Mouse (Mus musculus) kidney, postnatal 0 days (tissue): ENCODE measurements around the gene Trpm3. TPM values are rescaled to one million over a fixed set of nuclear protein-coding genes. Genes with fewer than 3 reads are reported as not detected.

Experiments
- ATAC-seq: fragments of 200-750 bp; cut with Nextera tagmentation; replicated peaks from 2 replicates; pipeline ENCODE4 v1.8.0; 2017; ENCODE audit warnings: low read depth, moderate number of reproducible peaks, moderate TSS enrichment, moderate library complexity; ENCODE audit not compliant: low FRiP score
- DNase-seq: peaks from one replicate; pipeline ENCODE4 v3.0.0-alpha.2; 2016; ENCODE audit warnings: low spot score
- H3K27ac ChIP-seq: fragments of 300-500 bp; sonication (generic); 2 replicates; pipeline ENCODE4 v1.5.1; 2014; ENCODE audit warnings: mild to moderate bottlenecking
- H3K27me3 ChIP-seq: fragments of 300-500 bp; sonication (generic); 2 replicates; pipeline ENCODE4 v1.6.1; 2014; ENCODE audit warnings: low read length, mixed read lengths; ENCODE audit not compliant: insufficient read depth
- H3K36me3 ChIP-seq: fragments of 300-500 bp; sonication (generic); 2 replicates; pipeline ENCODE4 v1.6.1; 2014; ENCODE audit warnings: low read length, mixed read lengths; ENCODE audit not compliant: insufficient read depth
- H3K4me1 ChIP-seq: fragments of 300-500 bp; sonication (generic); replicated peaks from 2 replicates; pipeline ENCODE4 v1.6.1; 2014; ENCODE audit warnings: antibody characterized with exemption, low read length, mixed read lengths; ENCODE audit not compliant: insufficient read depth
- H3K4me2 ChIP-seq: fragments of 300-500 bp; sonication (generic); 2 replicates; pipeline ENCODE4 v1.6.1; 2014; ENCODE audit warnings: mild to moderate bottlenecking, low read length, moderate library complexity, mixed read lengths
- H3K4me3 ChIP-seq: fragments of 300-500 bp; sonication (generic); replicated peaks from 2 replicates; pipeline ENCODE4 v1.5.1; 2014; ENCODE audit warnings: low read depth, low read length
- H3K9ac ChIP-seq: fragments of 300-500 bp; sonication (generic); 2 replicates; pipeline ENCODE4 v1.6.1; 2014; ENCODE audit warnings: low read depth, low read length
- H3K9me3 ChIP-seq: fragments of 300-500 bp; sonication (generic); replicated peaks from 2 replicates; pipeline ENCODE4 v1.6.1; 2016; ENCODE audit warnings: low read length, inconsistent platforms, mixed read lengths
- CTCF ChIP-seq: IDR thresholded peaks from 2 replicates; pipeline ENCODE4 v1.5.1; 2016; ENCODE audit warnings: antibody characterized with exemption, low read depth, mild to moderate bottlenecking, moderate library complexity
- WGBS: fragments of 180-500 bp; shearing (Covaris S2); extraction: QIAGEN DNeasy Blood & Tissue Kit; methylation state at CpG from one replicate; pipeline ENCODE4 v1.1.7; 2014; 5-methylcytosine and 5-hydroxymethylcytosine counted together
- polyA plus RNA-seq: library from polyadenylated mRNA; unstranded; fragments of >200 nt; fragmentation: Nextera tagmentation; extraction: Ambion mirVana; gene quantifications from 2 replicates; pipeline ENCODE4 v1.2.1, GENCODE M21; 2015

Trpm3 gene
- polyA plus RNA-seq, 1 experiment from 2014 or later = 2.1 TPM

DNA sequence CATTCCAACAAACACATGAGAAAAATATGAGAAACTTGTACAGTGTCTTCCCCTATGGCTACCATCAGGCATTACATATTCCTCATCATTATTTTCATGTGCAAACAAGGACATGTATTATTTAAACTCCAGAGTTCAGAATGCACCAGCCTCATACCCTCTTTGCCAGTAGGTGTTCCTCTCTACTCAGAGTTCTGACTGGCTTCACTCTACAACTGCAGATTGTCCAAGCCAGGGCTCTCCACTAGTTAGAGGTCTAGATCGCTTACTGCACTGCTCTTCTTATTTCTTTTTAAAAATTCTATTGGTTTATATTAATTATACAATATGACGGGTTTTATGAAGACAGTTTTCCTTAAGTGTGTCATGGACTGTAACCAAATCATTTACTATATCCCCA is 498.9 kb downstream of the Trpm3 start:
- Histone ChIP-seq H3K4me2 (no peak overlapping the region), H3K4me3 (no peak overlapping the region), H3K27ac (no peak overlapping the region), H3K9ac (no peak overlapping the region), H3K27me3 (no peaks in the 10 kb centered on the region), H3K9me3 (no peaks in the 10 kb centered on the region), H3K4me1 (no peaks in the 10 kb centered on the region), H3K36me3 (no peaks in the 10 kb centered on the region)
- ATAC-seq = no peak
- 85% methylated on average over 2 of the region's 2 CpGs for WGBS
- TF ChIP-seq CTCF = peak; percentile 22; the same call in 1 of the 2 replicates
- no peak for DNase-seq

DNA sequence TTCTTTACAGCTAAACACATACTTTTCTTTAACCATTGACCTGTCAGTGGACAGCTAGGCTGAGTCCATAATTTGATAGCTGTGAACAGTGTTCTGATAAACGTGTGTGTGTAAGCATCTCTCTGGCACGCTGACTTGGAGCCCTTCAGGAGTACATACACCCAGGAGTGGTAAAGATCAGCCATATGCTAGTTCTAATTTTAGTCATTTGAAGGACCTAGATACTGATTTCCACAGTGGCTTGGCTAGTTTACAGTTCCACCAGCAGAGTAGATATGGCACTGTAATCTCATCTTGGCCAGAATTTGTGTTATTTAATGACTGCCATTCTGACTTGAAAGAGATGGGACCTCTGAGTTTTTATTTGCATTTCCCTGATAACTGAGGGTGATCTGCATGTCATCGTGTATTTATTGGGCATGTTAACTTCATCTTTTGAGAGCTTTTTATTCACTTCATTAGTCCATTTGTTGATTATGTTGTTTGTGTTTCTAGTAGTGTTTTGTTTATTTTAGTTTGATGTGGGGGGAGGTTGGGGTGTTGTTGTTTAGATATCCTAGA is 499.6 kb downstream of the Trpm3 start:
- no peak for ATAC-seq
- no peaks in the 10 kb centered on the region for H3K4me1 ChIP-seq
- no peak overlapping the region for H3K27ac ChIP-seq
- H3K4me3 ChIP-seq = no peak overlapping the region
- no peak overlapping the region for H3K4me2 ChIP-seq
- H3K9me3 ChIP-seq = no peaks in the 10 kb centered on the region
- WGBS = 72% methylated on average over 3 of the region's 3 CpGs
- DNase-seq = no peak
- H3K9ac ChIP-seq = no peak overlapping the region
- H3K27me3 ChIP-seq = no peaks in the 10 kb centered on the region
- TF ChIP-seq CTCF = no peak
- H3K36me3 ChIP-seq = no peaks in the 10 kb centered on the region

DNA sequence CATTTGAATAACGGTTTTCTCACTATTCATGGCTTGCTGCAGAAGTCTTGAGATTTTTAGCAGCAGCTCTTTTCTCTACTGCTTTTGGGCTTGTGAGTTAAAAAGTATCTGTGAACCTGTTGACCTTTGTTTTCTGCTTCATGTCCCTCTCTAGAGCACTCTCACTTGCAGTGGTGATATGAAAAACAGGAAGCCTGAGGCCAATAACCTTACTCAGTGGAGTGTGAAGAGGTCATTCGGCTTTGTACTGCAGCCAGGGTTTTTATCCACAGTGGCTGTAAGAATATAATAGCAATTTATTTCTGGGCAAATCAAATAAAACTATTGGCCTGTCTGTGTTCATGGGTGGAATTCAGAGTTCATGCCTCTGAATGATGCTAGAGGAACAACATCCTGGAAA is 503.3 kb downstream of the Trpm3 start:
- Histone ChIP-seq H3K36me3 (no peaks in the 10 kb centered on the region), H3K9ac (no peak overlapping the region), H3K9me3 (no peaks in the 10 kb centered on the region), H3K27ac (no peak overlapping the region), H3K4me1 (no peaks in the 10 kb centered on the region), H3K4me3 (no peak overlapping the region), H3K27me3 (no peaks in the 10 kb centered on the region), H3K4me2 (no peak overlapping the region)
- peak; percentile 42 for DNase-seq
- ATAC-seq = no peak
- 29% methylated on average over 2 of the region's 2 CpGs for whole genome bisulfite sequencing
- TF ChIP-seq CTCF = no peak

DNA sequence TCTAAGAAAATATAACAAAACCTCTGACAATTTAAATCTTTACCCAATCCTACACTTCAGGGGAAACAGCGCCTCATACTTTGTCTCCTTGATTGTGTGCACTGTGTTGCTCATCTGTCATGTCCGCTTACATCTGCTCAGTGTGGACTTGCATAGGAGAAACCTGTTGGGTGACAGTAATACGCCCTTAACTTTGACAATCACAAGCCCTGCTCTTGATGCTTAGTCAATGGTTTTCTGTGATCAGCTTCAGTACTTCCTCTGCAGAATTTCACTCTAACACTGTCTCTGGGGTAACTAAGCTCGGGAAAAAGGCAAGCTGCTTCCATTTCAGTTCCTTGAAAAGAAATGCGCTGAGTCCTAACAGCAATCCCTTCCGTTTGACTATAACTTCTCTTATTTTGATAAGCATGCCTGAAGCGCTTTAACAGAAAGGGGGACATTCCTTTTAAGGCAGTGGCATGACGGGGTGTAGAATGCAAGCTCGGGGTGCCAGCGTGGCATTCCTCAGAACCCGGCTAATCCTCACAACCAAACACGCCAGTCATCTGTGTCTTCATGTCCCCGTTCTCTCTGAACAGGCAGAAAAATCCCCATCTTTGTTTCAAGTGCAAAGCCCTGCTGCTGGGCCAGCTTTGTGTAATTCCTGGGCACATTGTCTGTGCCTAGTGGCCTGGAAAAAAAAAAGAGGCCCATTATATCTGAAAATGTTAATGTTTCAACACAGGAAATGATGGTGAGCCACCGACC is 517.8 kb downstream of the Trpm3 start:
- no peak for TF ChIP-seq CTCF
- 46% methylated on average over 14 of the region's 14 CpGs for WGBS
- H3K27ac ChIP-seq = peak overlapping the region; percentile 25; the same call in 1 of the 2 replicates

DNA sequence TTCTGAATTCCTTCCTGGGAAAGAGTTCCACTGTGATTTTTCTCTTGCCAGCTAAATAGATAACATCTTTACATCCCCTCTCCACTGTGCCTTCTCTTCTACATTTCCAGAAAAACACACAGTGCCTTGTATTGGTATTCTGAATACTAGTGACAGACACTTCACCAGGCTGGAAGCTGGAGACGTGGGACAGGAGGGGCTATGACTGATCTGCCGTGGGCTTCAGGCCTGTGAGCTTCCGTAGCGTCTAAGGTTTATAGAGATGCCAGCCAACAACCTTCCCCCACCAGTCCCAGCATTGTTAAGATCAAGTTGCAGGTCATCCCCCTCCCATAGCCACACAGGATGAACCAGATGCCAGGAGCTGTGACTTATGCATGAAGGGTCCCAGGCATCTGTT is 518.4 kb downstream of the Trpm3 start:
- H3K4me1 ChIP-seq = 0 out of 2 replicates have a peak, but pooled peaks cover 5% of the 10 kb centered on the region
- no peak for TF ChIP-seq CTCF
- H3K36me3 ChIP-seq = no peaks in the 10 kb centered on the region
- H3K27me3 ChIP-seq = no peaks in the 10 kb centered on the region
- peak; percentile 58 for DNase-seq
- 31% methylated on average over 4 of the region's 4 CpGs for WGBS
- no peak overlapping the region for H3K9ac ChIP-seq
- no peak overlapping the region for H3K4me3 ChIP-seq
- ATAC-seq = no peak
- H3K4me2 ChIP-seq = no peak overlapping the region
- H3K9me3 ChIP-seq = no peaks in the 10 kb centered on the region
- peak overlapping the region; percentile 10; the same call in 1 of the 2 replicates for H3K27ac ChIP-seq

More for the DNA sequence above, 517.8 kb downstream of the Trpm3 start:
- no peaks in the 10 kb centered on the region for H3K27me3 ChIP-seq
- no peak overlapping the region for H3K4me3 ChIP-seq
- peak overlapping the region; percentile 21 for H3K4me2 ChIP-seq
- H3K9ac ChIP-seq = no peak overlapping the region
- H3K4me1 ChIP-seq = 0 out of 2 replicates have a peak, but pooled peaks cover 5% of the 10 kb centered on the region
- ATAC-seq (no peak), DNase-seq (peak; percentile 32)
- H3K9me3 ChIP-seq = no peaks in the 10 kb centered on the region
- no peaks in the 10 kb centered on the region for H3K36me3 ChIP-seq

DNA sequence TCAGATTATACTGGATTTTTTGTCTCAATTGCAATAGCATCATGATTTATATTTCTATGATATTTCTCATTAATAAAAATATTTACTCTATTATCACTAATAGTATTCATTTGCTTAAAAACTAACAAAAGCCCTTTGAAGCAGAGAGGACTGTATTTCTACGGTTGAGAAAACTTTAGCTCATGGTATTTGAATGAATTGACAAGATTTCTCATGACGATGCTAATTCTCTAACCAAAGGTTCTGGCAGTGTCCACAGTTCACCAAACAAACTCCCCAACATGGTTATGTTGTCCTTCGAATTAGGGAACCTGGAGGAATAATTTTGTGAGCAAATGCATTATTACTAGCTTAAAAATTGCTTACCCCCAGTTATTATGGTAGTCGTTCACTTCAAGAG is 526.6 kb downstream of the Trpm3 start:
- ATAC-seq (no peak), DNase-seq (no peak)
- H3K9me3 ChIP-seq = no peaks in the 10 kb centered on the region
- H3K4me2 ChIP-seq = no peak overlapping the region
- no peak for TF ChIP-seq CTCF
- no peak overlapping the region for H3K27ac ChIP-seq
- no peaks in the 10 kb centered on the region for H3K4me1 ChIP-seq
- no peaks in the 10 kb centered on the region for H3K27me3 ChIP-seq
- WGBS = 80% methylated on average over 4 of the region's 4 CpGs
- H3K4me3 ChIP-seq = no peak overlapping the region
- no peaks in the 10 kb centered on the region for H3K36me3 ChIP-seq
- H3K9ac ChIP-seq = no peak overlapping the region
